Mouse (Mus musculus): ENCODE results near the gene Slc35e4. TPM values are rescaled to one million over a fixed set of nuclear protein-coding genes. Genes with fewer than 3 reads are reported as not detected.

Gene Slc35e4
- total and polyA plus RNA-seq, 3 experiments = 0.05 TPM; not detected in 2

- peak; percentile 34; the same call in 1 of the 2 replicates for ATAC-seq (ENCODE audit: extremely low read depth, insufficient number of reproducible peaks, low FRiP score, poor library complexity, severe bottlenecking)
- DNase-seq (ENCODE audit: low spot score) = peak; percentile 40
- H3K9me3 ChIP-seq (replicated peaks) = no peaks in the 10 kb centered on the region
- TF ChIP-seq CTCF (IDR thresholded peaks at IDR 0.05; ENCODE audit: low read depth, low read length) (peak; percentile 84), TAL1 (conservative IDR thresholded peaks at IDR 0.05; ENCODE audit: low read depth, low read length) (no peak)
- peaks cover 9% of the 10 kb centered on the region; the same call in 1 of the 2 replicates for H3K27me3 ChIP-seq (ENCODE audit: insufficient read depth, low read length)
- H3K4me3 ChIP-seq (ENCODE audit: low read depth, low read length) = no peak overlapping the region
- no peaks in the 10 kb centered on the region for H3K36me3 ChIP-seq (replicated peaks)
- no peaks in the 10 kb centered on the region for H3K4me1 ChIP-seq (ENCODE audit: insufficient read depth, low read depth, low read length)
These were observed 6.9 kb upstream of the Slc35e4 start for GRCm38 (mm10) chr11:3921281-3921850.

- Histone ChIP-seq H3K9me3 (replicated peaks) (no peaks in the 10 kb centered on the region), H3K36me3 (replicated peaks) (no peaks in the 10 kb centered on the region), H3K27me3 (ENCODE audit: insufficient read depth, low read length) (peaks cover 6% of the 10 kb centered on the region; the same call in 1 of the 2 replicates), H3K4me3 (ENCODE audit: low read depth, low read length) (no peak overlapping the region), H3K4me1 (ENCODE audit: insufficient read depth, low read depth, low read length) (no peaks in the 10 kb centered on the region)
- ATAC-seq (ENCODE audit: extremely low read depth, insufficient number of reproducible peaks, low FRiP score, poor library complexity, severe bottlenecking) = no peak
- TF ChIP-seq GATA1 (IDR thresholded peaks at IDR 0.05; ENCODE audit: borderline replicate concordance, low read length) (no peak), POLR2AphosphoS5 (IDR thresholded peaks at IDR 0.05; ENCODE audit: insufficient replicate concordance, low read depth, low read length) (no peak), TAL1 (conservative IDR thresholded peaks at IDR 0.05; ENCODE audit: low read depth, low read length) (no peak), GATA2 (IDR thresholded peaks at IDR 0.05; ENCODE audit: borderline replicate concordance, low read depth, low read length) (no peak), CTCF (IDR thresholded peaks at IDR 0.05; ENCODE audit: low read depth, low read length) (no peak)
- DNase-seq (ENCODE audit: low spot score) = no peak
These were observed 6.0 kb upstream of the Slc35e4 start for GRCm38 (mm10) chr11:3920476-3920875.

GRCm38 (mm10) chr11:3918738-3919137 lies 4.3 kb upstream of the Slc35e4 start:
- no peaks in the 10 kb centered on the region for H3K36me3 ChIP-seq (replicated peaks)
- H3K4me3 ChIP-seq (ENCODE audit: low read depth, low read length) = no peak overlapping the region
- TF ChIP-seq GATA2 (IDR thresholded peaks at IDR 0.05; ENCODE audit: borderline replicate concordance, low read depth, low read length) (no peak), CTCF (IDR thresholded peaks at IDR 0.05; ENCODE audit: low read depth, low read length) (no peak), POLR2AphosphoS5 (IDR thresholded peaks at IDR 0.05; ENCODE audit: insufficient replicate concordance, low read depth, low read length) (no peak), GATA1 (IDR thresholded peaks at IDR 0.05; ENCODE audit: borderline replicate concordance, low read length) (no peak), TAL1 (conservative IDR thresholded peaks at IDR 0.05; ENCODE audit: low read depth, low read length) (no peak)
- H3K27me3 ChIP-seq (ENCODE audit: insufficient read depth, low read length) = peaks cover 14% of the 10 kb centered on the region; the same call in 1 of the 2 replicates
- DNase-seq (ENCODE audit: low spot score) (no peak), ATAC-seq (ENCODE audit: extremely low read depth, insufficient number of reproducible peaks, low FRiP score, poor library complexity, severe bottlenecking) (no peak)
- H3K9me3 ChIP-seq (replicated peaks) = peaks cover 7% of the 10 kb centered on the region
- 0 out of 2 replicates have a peak, but pooled peaks cover 3% of the 10 kb centered on the region for H3K4me1 ChIP-seq (ENCODE audit: insufficient read depth, low read depth, low read length)

GRCm38 (mm10) chr11:3913316-3914108 lies 952 bp downstream of the Slc35e4 start:
- no peaks in the 10 kb centered on the region for H3K36me3 ChIP-seq (replicated peaks)
- peaks cover 9% of the 10 kb centered on the region for H3K9me3 ChIP-seq (replicated peaks)
- peaks cover 23% of the 10 kb centered on the region; the same call in 1 of the 2 replicates for H3K27me3 ChIP-seq (ENCODE audit: insufficient read depth, low read length)
- peaks cover 3% of the 10 kb centered on the region; the same call in 1 of the 2 replicates for H3K4me1 ChIP-seq (ENCODE audit: insufficient read depth, low read depth, low read length)
- H3K4me3 ChIP-seq (ENCODE audit: low read depth, low read length) = no peak overlapping the region
- DNase-seq (ENCODE audit: low spot score) (no peak), ATAC-seq (ENCODE audit: extremely low read depth, insufficient number of reproducible peaks, low FRiP score, poor library complexity, severe bottlenecking) (no peak)
- TF ChIP-seq GATA1 (IDR thresholded peaks at IDR 0.05; ENCODE audit: borderline replicate concordance, low read length) (no peak), TAL1 (conservative IDR thresholded peaks at IDR 0.05; ENCODE audit: low read depth, low read length) (no peak), POLR2AphosphoS5 (IDR thresholded peaks at IDR 0.05; ENCODE audit: insufficient replicate concordance, low read depth, low read length) (no peak), GATA2 (IDR thresholded peaks at IDR 0.05; ENCODE audit: borderline replicate concordance, low read depth, low read length) (no peak), CTCF (IDR thresholded peaks at IDR 0.05; ENCODE audit: low read depth, low read length) (no peak)

GRCm38 (mm10) chr11:3912875-3913271 lies 1.6 kb downstream of the Slc35e4 start:
- Histone ChIP-seq H3K4me3 (ENCODE audit: low read depth, low read length) (0 out of 2 replicates have a peak overlapping the region, but pooled peaks have one; percentile 11), H3K27me3 (ENCODE audit: insufficient read depth, low read length) (peaks cover 23% of the 10 kb centered on the region; the same call in 1 of the 2 replicates), H3K9me3 (replicated peaks) (peaks cover 9% of the 10 kb centered on the region), H3K4me1 (ENCODE audit: insufficient read depth, low read depth, low read length) (peaks cover 3% of the 10 kb centered on the region; the same call in 1 of the 2 replicates), H3K36me3 (replicated peaks) (no peaks in the 10 kb centered on the region)
- no peak for ATAC-seq (ENCODE audit: extremely low read depth, insufficient number of reproducible peaks, low FRiP score, poor library complexity, severe bottlenecking)
- TF ChIP-seq CTCF (IDR thresholded peaks at IDR 0.05; ENCODE audit: low read depth, low read length) (no peak), GATA1 (IDR thresholded peaks at IDR 0.05; ENCODE audit: borderline replicate concordance, low read length) (no peak), POLR2AphosphoS5 (IDR thresholded peaks at IDR 0.05; ENCODE audit: insufficient replicate concordance, low read depth, low read length) (no peak), GATA2 (IDR thresholded peaks at IDR 0.05; ENCODE audit: borderline replicate concordance, low read depth, low read length) (no peak), TAL1 (conservative IDR thresholded peaks at IDR 0.05; ENCODE audit: low read depth, low read length) (no peak)
- no peak for DNase-seq (ENCODE audit: low spot score)
